Mouse (Mus musculus): ENCODE data around the gene Ogdh. TPM values are rescaled to one million over a fixed set of nuclear protein-coding genes. Genes with fewer than 3 reads are reported as not detected.
"Not testable (repeated sequence)": the region's sequence is repeated elsewhere in the genome, so short reads cannot be mapped to it uniquely, and the experiment has no call there.

Ogdh gene
- polyA plus RNA-seq, 1 experiment from 2014 or later: 123 TPM

DNA sequence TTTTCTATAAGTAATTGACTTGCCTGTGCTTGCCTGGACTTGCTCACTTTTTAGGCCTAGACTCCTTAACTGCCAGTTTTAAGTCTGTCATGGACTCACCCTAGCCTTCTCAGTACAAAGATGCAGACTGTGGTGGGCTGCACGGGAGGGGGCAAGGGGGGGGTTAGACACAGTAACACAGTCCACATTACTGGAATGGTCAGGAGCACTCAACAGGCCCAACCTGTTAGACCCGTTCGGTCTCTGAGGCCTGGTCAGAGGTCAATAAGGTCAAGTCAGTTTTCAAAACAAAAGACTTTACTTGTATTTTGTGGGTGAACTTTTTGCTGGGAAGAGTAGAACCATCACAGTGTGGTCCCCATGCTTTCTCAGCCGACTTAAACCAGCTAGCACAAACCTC lies 75.7 kb downstream of the Ogdh start:
- Histone ChIP-seq H3K4me1 (replicated peaks; ENCODE audit: control insufficient read depth, insufficient read depth, low read length) (no peaks in the 10 kb centered on the region), H3K27me3 (ENCODE audit: control insufficient read depth, insufficient read depth, low read length) (no peaks in the 10 kb centered on the region), H3K4me3 (replicated peaks; ENCODE audit: low read length) (no peak overlapping the region), H3K9ac (no peak overlapping the region), H3K4me2 (replicated peaks) (no peak overlapping the region), H3K9me3 (ENCODE audit: control insufficient read depth, low read length) (no peaks in the 10 kb centered on the region), H3K27ac (no peak overlapping the region), H3K36me3 (replicated peaks; ENCODE audit: control insufficient read depth, insufficient read depth) (no peaks in the 10 kb centered on the region)
- no peak for ATAC-seq (ENCODE audit: low FRiP score)
- no peak for DNase-seq (ENCODE audit: low spot score)
- 73% methylated on average over 4 of the region's 4 CpGs for WGBS

DNA sequence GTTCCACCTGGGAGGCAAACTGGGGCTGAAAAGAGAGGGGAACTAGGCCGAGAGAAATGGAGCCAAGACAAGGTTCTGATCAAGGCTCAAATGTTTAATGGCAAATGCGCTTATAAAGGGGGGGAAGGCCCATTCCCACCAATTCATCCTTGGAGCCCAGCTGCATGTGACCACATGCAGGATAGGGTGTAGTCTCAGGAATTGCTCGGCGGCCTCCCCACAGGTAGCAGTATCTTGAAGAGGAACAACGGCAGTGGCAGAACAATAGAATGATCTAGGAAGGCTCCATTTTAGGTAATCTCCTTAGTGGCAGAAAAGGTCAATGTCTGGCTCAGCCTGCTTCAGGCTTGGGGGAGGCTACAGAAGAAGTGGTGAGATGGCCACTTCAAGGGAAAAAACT lies 76.6 kb downstream of the Ogdh start:
- ATAC-seq (ENCODE audit: low FRiP score); H3K4me1 ChIP-seq (replicated peaks; ENCODE audit: control insufficient read depth, insufficient read depth, low read length): not testable (repeated sequence)
- WGBS: 89% methylated on average over 5 of the region's 5 CpGs

DNA sequence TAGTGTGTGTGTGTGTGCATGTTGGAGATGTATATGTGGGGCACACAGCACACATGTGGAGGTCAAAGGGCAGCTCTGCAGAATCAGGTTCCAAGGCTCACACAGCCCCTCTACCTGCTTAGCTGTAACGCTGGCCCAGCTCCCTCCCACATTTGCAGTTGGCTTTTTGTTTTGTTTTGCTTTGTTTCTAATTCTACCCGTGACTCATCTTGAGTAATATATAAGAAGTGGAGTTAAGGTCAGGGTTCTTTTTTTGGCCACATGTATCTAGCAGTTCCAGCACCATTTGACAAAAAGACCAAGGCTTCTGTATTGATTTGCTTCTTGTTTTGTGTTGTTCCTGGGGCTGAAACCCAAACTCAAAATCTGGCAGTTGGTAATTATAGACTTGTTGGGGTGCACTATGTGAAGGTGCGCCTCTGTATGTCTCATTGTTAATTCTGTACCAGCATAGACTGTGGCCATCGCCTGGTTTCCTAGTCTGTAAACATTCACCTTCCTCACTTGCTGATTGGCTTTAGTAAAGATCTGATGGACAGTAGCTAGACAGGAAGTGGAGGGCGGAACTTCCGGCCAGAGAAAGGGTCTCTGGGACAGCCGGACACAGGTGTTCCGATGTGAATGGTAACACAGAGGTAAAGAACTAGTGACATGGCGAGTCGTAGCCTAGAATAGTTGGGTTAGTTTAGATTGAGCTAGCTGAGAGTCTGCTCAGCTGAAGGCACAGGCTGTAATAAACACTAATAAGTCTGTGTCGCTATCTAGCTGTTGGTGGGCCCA lies 80.1 kb downstream of the Ogdh start:
- DNase-seq (ENCODE audit: low spot score) (no peak), ATAC-seq (ENCODE audit: low FRiP score) (no peak)
- no peak overlapping the region for H3K4me2 ChIP-seq (replicated peaks)
- H3K36me3 ChIP-seq (replicated peaks; ENCODE audit: control insufficient read depth, insufficient read depth): no peaks in the 10 kb centered on the region
- H3K27me3 ChIP-seq (ENCODE audit: control insufficient read depth, insufficient read depth, low read length): no peaks in the 10 kb centered on the region
- H3K27ac ChIP-seq: no peak overlapping the region
- no peak overlapping the region for H3K4me3 ChIP-seq (replicated peaks; ENCODE audit: low read length)
- no peaks in the 10 kb centered on the region for H3K9me3 ChIP-seq (ENCODE audit: control insufficient read depth, low read length)
- no peaks in the 10 kb centered on the region for H3K4me1 ChIP-seq (replicated peaks; ENCODE audit: control insufficient read depth, insufficient read depth, low read length)
- no peak overlapping the region for H3K9ac ChIP-seq
- 93% methylated on average over 11 of the region's 11 CpGs for WGBS

More for the DNA sequence above, 76.6 kb downstream of the Ogdh start:
- H3K9ac ChIP-seq; H3K4me2 ChIP-seq (replicated peaks); H3K27me3 ChIP-seq (ENCODE audit: control insufficient read depth, insufficient read depth, low read length); H3K4me3 ChIP-seq (replicated peaks; ENCODE audit: low read length); H3K27ac ChIP-seq; DNase-seq (ENCODE audit: low spot score); H3K9me3 ChIP-seq (ENCODE audit: control insufficient read depth, low read length); H3K36me3 ChIP-seq (replicated peaks; ENCODE audit: control insufficient read depth, insufficient read depth): not testable (repeated sequence)

DNA sequence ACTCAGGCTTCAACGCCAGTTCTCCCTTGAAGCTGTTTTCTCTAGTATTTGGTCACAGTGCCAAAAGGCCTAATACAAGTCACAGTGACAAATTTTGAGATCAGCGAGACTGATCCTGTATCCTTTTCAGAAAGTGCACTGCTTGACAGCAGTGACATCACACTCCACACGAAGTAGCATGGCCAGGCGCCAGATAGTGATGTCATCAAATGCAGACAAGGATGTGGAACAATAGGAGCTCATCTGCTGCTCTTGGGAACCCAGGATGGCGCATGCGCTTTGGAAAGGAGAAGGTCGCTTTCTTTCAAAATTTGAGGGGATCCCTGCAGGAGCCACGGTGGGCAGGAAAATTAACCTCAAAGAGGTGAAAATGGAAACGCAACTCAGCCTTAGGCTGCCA lies 81.4 kb downstream of the Ogdh start:
- Histone ChIP-seq H3K27ac (no peak overlapping the region), H3K36me3 (replicated peaks; ENCODE audit: control insufficient read depth, insufficient read depth) (no peaks in the 10 kb centered on the region), H3K9ac (no peak overlapping the region), H3K4me1 (replicated peaks; ENCODE audit: control insufficient read depth, insufficient read depth, low read length) (no peaks in the 10 kb centered on the region), H3K4me2 (replicated peaks) (no peak overlapping the region), H3K27me3 (ENCODE audit: control insufficient read depth, insufficient read depth, low read length) (no peaks in the 10 kb centered on the region), H3K4me3 (replicated peaks; ENCODE audit: low read length) (no peak overlapping the region), H3K9me3 (ENCODE audit: control insufficient read depth, low read length) (no peaks in the 10 kb centered on the region)
- WGBS: 89% methylated on average over 9 of the region's 9 CpGs
- ATAC-seq (ENCODE audit: low FRiP score): no peak
- no peak for DNase-seq (ENCODE audit: low spot score)

DNA sequence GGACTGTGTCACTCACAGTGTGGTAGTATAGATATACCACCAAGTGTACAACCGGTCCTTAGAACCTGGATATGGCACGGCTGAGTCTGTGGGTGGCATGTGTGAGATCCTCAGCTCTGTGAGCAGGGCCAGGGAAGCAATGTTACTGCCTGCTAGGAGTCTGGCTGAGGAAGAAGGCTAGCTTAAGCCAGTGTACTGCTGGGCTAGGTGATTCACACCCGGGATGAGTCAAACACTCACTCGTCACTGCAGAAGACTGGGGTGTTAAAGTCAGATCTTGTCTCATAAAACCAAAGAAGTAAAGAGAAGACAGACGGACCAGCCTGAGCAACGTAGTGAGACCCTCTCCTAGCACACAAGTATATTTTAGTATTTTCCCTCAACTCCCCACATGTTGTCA lies 89.5 kb downstream of the Ogdh start:
- Histone ChIP-seq H3K27ac (no peak overlapping the region), H3K27me3 (ENCODE audit: control insufficient read depth, insufficient read depth, low read length) (no peaks in the 10 kb centered on the region), H3K9ac (no peak overlapping the region), H3K4me3 (replicated peaks; ENCODE audit: low read length) (no peak overlapping the region), H3K36me3 (replicated peaks; ENCODE audit: control insufficient read depth, insufficient read depth) (no peaks in the 10 kb centered on the region), H3K4me2 (replicated peaks) (no peak overlapping the region), H3K9me3 (ENCODE audit: control insufficient read depth, low read length) (no peaks in the 10 kb centered on the region), H3K4me1 (replicated peaks; ENCODE audit: control insufficient read depth, insufficient read depth, low read length) (no peaks in the 10 kb centered on the region)
- DNase-seq (ENCODE audit: low spot score) (no peak), ATAC-seq (ENCODE audit: low FRiP score) (no peak)
- 87% methylated on average over 6 of the region's 6 CpGs for WGBS

DNA sequence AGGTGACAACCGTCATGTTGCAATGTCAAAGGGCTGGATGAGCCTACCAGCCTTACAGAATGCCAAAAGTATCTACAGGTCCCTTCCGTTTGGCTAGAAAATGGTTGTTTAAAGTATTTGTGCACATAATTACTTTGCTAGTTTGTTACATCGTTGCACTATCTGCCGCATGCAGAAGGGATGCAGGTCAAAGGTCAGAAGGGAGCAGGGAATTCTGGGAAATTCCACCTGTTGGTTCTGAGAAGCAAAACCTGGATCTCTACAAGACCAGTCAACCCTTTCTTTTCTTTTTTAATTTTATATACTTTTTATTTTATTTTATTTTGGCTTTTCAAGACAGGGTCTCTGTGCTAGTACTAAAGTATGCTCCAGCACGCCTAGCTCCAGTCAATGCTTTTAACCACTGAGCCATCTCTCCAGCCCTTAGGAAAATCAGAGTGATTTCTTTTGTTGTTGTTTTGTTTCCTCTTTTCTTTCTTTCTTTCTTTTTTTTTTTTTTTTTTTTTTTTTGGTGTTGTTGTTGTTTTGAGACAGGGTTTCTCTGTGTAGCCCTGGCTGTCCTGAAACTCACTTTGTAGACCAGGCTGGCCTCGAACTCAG lies 96.8 kb downstream of the Ogdh start:
- H3K36me3 ChIP-seq (replicated peaks; ENCODE audit: control insufficient read depth, insufficient read depth): peaks cover 11% of the 10 kb centered on the region
- peak overlapping the region; percentile 92 for H3K27ac ChIP-seq
- H3K4me3 ChIP-seq (replicated peaks; ENCODE audit: low read length): peak overlapping the region; percentile 98
- ATAC-seq (ENCODE audit: low FRiP score): no peak
- no peak for DNase-seq (ENCODE audit: low spot score)
- WGBS: 92% methylated on average over 6 of the region's 6 CpGs
- peak overlapping the region; percentile 89 for H3K4me2 ChIP-seq (replicated peaks)
- H3K27me3 ChIP-seq (ENCODE audit: control insufficient read depth, insufficient read depth, low read length): no peaks in the 10 kb centered on the region
- peak overlapping the region; percentile 95; the same call in 1 of the 2 replicates for H3K9ac ChIP-seq
- no peaks in the 10 kb centered on the region for H3K9me3 ChIP-seq (ENCODE audit: control insufficient read depth, low read length)
- H3K4me1 ChIP-seq (replicated peaks; ENCODE audit: control insufficient read depth, insufficient read depth, low read length): peaks cover 20% of the 10 kb centered on the region

DNA sequence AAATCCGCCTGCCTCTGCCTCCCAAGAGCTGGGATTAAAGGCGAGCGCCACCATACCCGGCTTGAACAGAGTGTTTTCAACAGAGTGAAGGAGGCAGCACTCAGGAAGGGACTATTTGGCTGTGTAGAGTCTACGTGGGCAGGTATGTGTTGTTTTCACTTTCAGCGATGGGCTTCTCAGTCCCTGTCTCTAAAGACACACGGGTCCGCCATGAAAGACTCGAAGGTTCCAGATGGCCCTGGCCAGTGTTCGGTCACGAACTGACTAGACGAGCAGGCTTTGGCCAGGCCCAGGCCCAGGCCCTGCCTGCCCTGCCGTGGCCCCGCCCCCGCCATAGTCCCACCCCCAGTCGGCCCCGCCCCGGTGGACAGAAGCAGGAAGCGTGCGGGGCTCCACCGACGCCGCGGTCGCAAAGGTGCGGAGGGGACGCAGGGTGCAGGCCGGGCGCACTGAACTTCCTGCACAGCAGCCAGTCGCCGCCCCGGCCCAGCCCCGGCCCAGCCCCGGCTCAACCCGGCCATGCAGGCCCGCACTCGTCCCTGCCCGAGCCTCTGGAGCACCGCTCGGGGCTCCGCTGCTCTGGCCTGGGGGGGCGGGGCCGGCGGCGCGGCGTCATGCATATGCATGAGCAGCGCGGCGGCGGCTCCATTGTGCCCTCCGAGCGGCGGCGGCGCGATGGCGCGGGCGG lies 97.4 kb downstream of the Ogdh start, which contains the start of gene Zmiz2:
Zmiz2 (plus strand) TSS at position 349 of the 688 bp plus-strand sequence.
- DNase-seq (ENCODE audit: low spot score): peak; percentile 91
- Histone ChIP-seq H3K4me1 (replicated peaks; ENCODE audit: control insufficient read depth, insufficient read depth, low read length) (peaks cover 20% of the 10 kb centered on the region), H3K36me3 (replicated peaks; ENCODE audit: control insufficient read depth, insufficient read depth) (peaks cover 11% of the 10 kb centered on the region), H3K9ac (peak within 1 kb of the TSS; percentile 95), H3K4me3 (replicated peaks; ENCODE audit: low read length) (peak within 1 kb of the TSS; percentile 98), H3K9me3 (ENCODE audit: control insufficient read depth, low read length) (no peaks in the 10 kb centered on the region), H3K27ac (peak within 1 kb of the TSS; percentile 92), H3K27me3 (ENCODE audit: control insufficient read depth, insufficient read depth, low read length) (no peaks in the 10 kb centered on the region), H3K4me2 (replicated peaks) (peak within 1 kb of the TSS; percentile 89)
- ATAC-seq (ENCODE audit: low FRiP score): peak; percentile 98
- 8% methylated on average over 46 of the region's 60 CpGs for WGBS

DNA sequence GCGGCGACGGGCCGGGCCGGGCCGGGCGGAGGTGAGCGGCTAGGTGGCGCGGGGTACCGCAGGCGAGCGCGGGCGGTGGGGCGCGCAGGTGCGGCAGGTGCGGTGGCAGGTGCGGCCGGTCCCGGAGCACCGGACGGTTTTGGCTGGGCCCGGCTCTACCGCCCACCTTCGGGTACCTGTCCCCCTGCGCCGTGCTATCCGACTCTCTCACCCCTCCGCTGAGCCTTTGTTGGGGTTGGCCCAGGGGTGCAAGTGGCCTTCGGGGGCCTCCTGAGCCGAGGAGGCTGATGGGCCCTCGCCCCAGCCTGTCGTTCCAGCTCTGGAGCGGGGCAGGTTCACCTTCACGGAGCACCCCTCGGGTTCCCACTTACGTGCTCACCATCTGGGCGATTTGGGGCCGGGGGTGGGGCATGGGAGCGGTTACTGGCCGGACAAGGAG lies 98.1 kb downstream of the Ogdh start:
- DNase-seq (ENCODE audit: low spot score) (no peak), ATAC-seq (ENCODE audit: low FRiP score) (peak; percentile 57)
- Histone ChIP-seq H3K9ac (peak overlapping the region; percentile 95), H3K9me3 (ENCODE audit: control insufficient read depth, low read length) (no peaks in the 10 kb centered on the region), H3K27ac (peak overlapping the region; percentile 92), H3K36me3 (replicated peaks; ENCODE audit: control insufficient read depth, insufficient read depth) (peaks cover 15% of the 10 kb centered on the region), H3K4me3 (replicated peaks; ENCODE audit: low read length) (peak overlapping the region; percentile 98), H3K4me1 (replicated peaks; ENCODE audit: control insufficient read depth, insufficient read depth, low read length) (peaks cover 20% of the 10 kb centered on the region), H3K27me3 (ENCODE audit: control insufficient read depth, insufficient read depth, low read length) (no peaks in the 10 kb centered on the region), H3K4me2 (replicated peaks) (peak overlapping the region; percentile 89)
- WGBS: under 1% methylated on average over 24 of the region's 43 CpGs

DNA sequence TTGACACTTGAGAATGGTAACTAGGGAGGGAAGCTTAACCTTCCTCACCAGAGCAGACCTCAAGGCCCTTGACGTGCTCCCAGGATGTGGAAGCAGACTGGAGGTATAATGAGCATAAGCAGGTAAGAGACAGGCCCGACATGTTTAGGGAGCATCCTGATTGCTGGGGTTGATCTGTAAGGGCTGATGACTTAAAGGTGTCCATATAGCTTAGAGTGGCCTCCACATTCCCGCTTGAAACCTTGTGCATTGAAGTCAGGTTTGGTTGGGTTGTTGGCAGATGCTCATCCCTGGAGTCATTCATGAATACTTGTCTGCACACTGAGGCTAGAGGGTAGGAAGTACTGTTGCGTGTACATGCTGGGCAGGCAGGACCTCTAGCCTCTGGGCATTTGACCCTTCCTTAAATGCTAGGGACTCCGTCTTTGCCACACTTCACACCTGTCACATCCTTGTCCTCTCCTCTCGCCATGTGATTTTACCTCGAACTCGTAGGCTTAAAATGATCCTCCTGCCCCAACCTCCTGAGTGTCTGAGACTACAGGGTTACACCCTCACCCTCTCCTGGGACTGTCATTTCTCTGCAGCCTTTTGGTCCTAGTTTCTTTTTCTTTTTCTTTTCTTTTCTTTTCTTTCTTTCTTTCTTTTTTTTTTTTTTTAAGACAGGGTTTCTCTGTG lies 99.1 kb downstream of the Ogdh start:
- Histone ChIP-seq H3K36me3 (replicated peaks; ENCODE audit: control insufficient read depth, insufficient read depth) (peaks cover 24% of the 10 kb centered on the region), H3K4me2 (replicated peaks) (peak overlapping the region; percentile 89), H3K9me3 (ENCODE audit: control insufficient read depth, low read length) (no peaks in the 10 kb centered on the region), H3K27me3 (ENCODE audit: control insufficient read depth, insufficient read depth, low read length) (no peaks in the 10 kb centered on the region), H3K4me1 (replicated peaks; ENCODE audit: control insufficient read depth, insufficient read depth, low read length) (peaks cover 20% of the 10 kb centered on the region), H3K27ac (no peak overlapping the region), H3K9ac (peak overlapping the region; percentile 95), H3K4me3 (replicated peaks; ENCODE audit: low read length) (peak overlapping the region; percentile 98)
- 80% methylated on average over 8 of the region's 8 CpGs for WGBS
- DNase-seq (ENCODE audit: low spot score): no peak
- no peak for ATAC-seq (ENCODE audit: low FRiP score)

Measured in hindbrain, embryonic 14.5 days (tissue).